Mouse (Mus musculus): Measurements from ENCODE around the gene Slco4a1.

GRCm38 (mm10) chr2:180474864-180475263 is 18.8 kb downstream of the Slco4a1 start:
- TF ChIP-seq CTCF (IDR thresholded peaks at IDR 0.05; ENCODE audit: extremely low read depth, insufficient read length, insufficient replicate concordance, low read depth, low read length) (no peak), POLR2A (IDR thresholded peaks at IDR 0.05; ENCODE audit: low read depth, low read length) (no peak)

Data from small intestine, adult 2 months (tissue).